Mouse (Mus musculus): Measurements from ENCODE around the gene Gm4567.
"Not testable (repeated sequence)": the region's sequence is repeated elsewhere in the genome, so short reads cannot be mapped to it uniquely, and the experiment has no call there.

The Gm4567 gene

GRCm38 (mm10) chr7:22719610-22720009, at the start of gene Gm4567:
TSS of gene Gm4567 (minus strand) at chr7:22719710.
- not testable (repeated sequence) for DNase-seq

GRCm38 (mm10) chr7:22761397-22761796, 41.9 kb upstream of the Gm4567 start, which contains the start of gene Vmn1r157:
TSS of gene Vmn1r157 (plus strand) at chr7:22761697.
- DNase-seq = not testable (repeated sequence)

GRCm38 (mm10) chr7:22692217-22692616, 27.3 kb downstream of the Gm4567 start, which contains the start of gene Gm8693:
TSS of gene Gm8693 (minus strand) at chr7:22692317.
- DNase-seq = not testable (repeated sequence)
